Mouse (Mus musculus) spleen, adult 2 months (tissue): ENCODE results near the gene Spata2.

Experiments
- CTCF ChIP-seq: fragments of 200-500 bp; IDR thresholded peaks from 2 replicates; pipeline ENCODE4 v1.5.1; 2011; ENCODE audit warnings: mild to moderate bottlenecking, inconsistent platforms; ENCODE audit not compliant: insufficient read depth, insufficient read length, insufficient replicate concordance; ENCODE audit errors: extremely low read depth
- POLR2A ChIP-seq: fragments of 200-500 bp; IDR thresholded peaks from 2 replicates; pipeline ENCODE4 v1.6.1; 2011; ENCODE audit warnings: low read depth, low read length, inconsistent platforms

GRCm38 (mm10) chr2:167476762-167477161 lies 15.9 kb downstream of the Spata2 start:
- TF ChIP-seq CTCF, result no peak
- no peak for TF ChIP-seq POLR2A
